Mouse (Mus musculus): ENCODE measurements around the gene Slc6a6. TPM values are rescaled to one million over a fixed set of nuclear protein-coding genes. Genes with fewer than 3 reads are reported as not detected.

Gene Slc6a6
- polyA plus RNA-seq, 1 experiment from 2014 or later = 47.7 TPM

- ATAC-seq (ENCODE audit: insufficient read depth, low FRiP score, low TSS enrichment) = no peak
These were observed 4.7 kb upstream of the Slc6a6 start for GRCm38 (mm10) chr6:91679095-91679577.

GRCm38 (mm10) chr6:91679716-91680115 lies 4.1 kb upstream of the Slc6a6 start:
- no peaks in the 10 kb centered on the region for H3K9me3 ChIP-seq (ENCODE audit: control insufficient read depth, low read length)
- WGBS = 74% methylated on average over 6 of the region's 6 CpGs
- no peak overlapping the region for H3K27ac ChIP-seq (ENCODE audit: low read depth, low read length)
- H3K4me3 ChIP-seq (ENCODE audit: low read depth, low read length) = no peak overlapping the region
- H3K27me3 ChIP-seq (ENCODE audit: control insufficient read depth, insufficient read depth, low read length) = no peaks in the 10 kb centered on the region
- H3K4me2 ChIP-seq (ENCODE audit: low read depth) = no peak overlapping the region
- DNase-seq (ENCODE audit: low spot score) (no peak), ATAC-seq (ENCODE audit: insufficient read depth, low FRiP score, low TSS enrichment) (no peak)
- peaks cover 11% of the 10 kb centered on the region for H3K4me1 ChIP-seq (ENCODE audit: control insufficient read depth, insufficient read depth, low read length)
- no peaks in the 10 kb centered on the region for H3K36me3 ChIP-seq (ENCODE audit: control insufficient read depth, insufficient read depth, low read length)
- H3K9ac ChIP-seq (ENCODE audit: low read length) = no peak overlapping the region

More at GRCm38 (mm10) chr6:91679095-91679577, 4.7 kb upstream of the Slc6a6 start:
- H3K4me3 ChIP-seq (ENCODE audit: low read depth, low read length) = no peak overlapping the region
- no peaks in the 10 kb centered on the region for H3K9me3 ChIP-seq (ENCODE audit: control insufficient read depth, low read length)
- no peaks in the 10 kb centered on the region for H3K27me3 ChIP-seq (ENCODE audit: control insufficient read depth, insufficient read depth, low read length)
- H3K36me3 ChIP-seq (ENCODE audit: control insufficient read depth, insufficient read depth, low read length) = no peaks in the 10 kb centered on the region
- DNase-seq (ENCODE audit: low spot score) = no peak
- H3K9ac ChIP-seq (ENCODE audit: low read length) = no peak overlapping the region
- H3K4me2 ChIP-seq (ENCODE audit: low read depth) = no peak overlapping the region
- 72% methylated on average over 10 of the region's 10 CpGs for WGBS
- H3K27ac ChIP-seq (ENCODE audit: low read depth, low read length) = no peak overlapping the region
- peaks cover 11% of the 10 kb centered on the region for H3K4me1 ChIP-seq (ENCODE audit: control insufficient read depth, insufficient read depth, low read length)

DNA sequence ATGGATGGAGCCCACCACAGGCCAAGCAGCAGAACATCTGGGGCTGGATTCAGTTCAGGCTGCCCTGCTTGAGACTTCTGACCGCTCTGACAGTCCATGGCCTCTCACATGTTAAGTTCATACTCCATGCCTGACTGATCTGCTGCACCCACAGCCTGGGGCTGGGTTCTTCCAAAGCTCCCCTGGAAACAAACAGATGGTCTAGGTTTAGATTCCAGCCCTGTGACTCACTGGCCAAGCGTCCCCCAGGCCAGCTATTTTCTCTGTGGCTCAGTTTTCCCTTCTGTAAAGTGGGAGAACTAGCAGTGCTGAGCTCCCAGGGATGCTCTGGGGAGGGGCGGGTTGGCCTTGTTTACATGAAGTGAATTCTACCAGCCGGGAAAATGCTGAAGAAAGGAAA lies 2.0 kb upstream of the Slc6a6 start:
- Histone ChIP-seq H3K27ac (ENCODE audit: low read depth, low read length) (no peak overlapping the region), H3K36me3 (ENCODE audit: control insufficient read depth, insufficient read depth, low read length) (no peaks in the 10 kb centered on the region), H3K4me3 (ENCODE audit: low read depth, low read length) (no peak overlapping the region), H3K9me3 (ENCODE audit: control insufficient read depth, low read length) (no peaks in the 10 kb centered on the region), H3K9ac (ENCODE audit: low read length) (no peak overlapping the region), H3K4me2 (ENCODE audit: low read depth) (no peak overlapping the region), H3K4me1 (ENCODE audit: control insufficient read depth, insufficient read depth, low read length) (peaks cover 28% of the 10 kb centered on the region), H3K27me3 (ENCODE audit: control insufficient read depth, insufficient read depth, low read length) (no peaks in the 10 kb centered on the region)
- no peak for DNase-seq (ENCODE audit: low spot score)
- WGBS = 78% methylated on average over 4 of the region's 4 CpGs
- ATAC-seq (ENCODE audit: insufficient read depth, low FRiP score, low TSS enrichment) = no peak

DNA sequence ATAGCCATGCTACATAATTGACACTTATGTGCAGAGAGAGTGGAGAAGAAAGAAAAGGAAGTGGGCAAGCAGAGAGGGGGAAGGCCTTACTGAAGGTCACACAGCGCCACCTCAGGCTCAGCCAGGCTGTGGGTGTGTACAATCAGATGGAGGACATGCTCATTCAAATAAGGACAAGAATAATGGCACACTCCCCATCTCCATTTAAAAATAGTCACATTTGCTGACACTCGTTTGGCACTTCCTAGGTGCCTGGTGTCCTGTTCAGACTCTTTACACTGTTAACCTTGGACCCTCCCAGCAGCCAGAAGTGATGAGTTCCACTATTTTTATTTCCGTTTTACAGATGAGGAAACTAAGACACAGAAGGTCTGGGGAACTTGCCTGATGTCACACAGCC lies 732 bp upstream of the Slc6a6 start:
- 48% methylated on average over 3 of the region's 3 CpGs for WGBS
- H3K27ac ChIP-seq (ENCODE audit: low read depth, low read length) = peak overlapping the region; percentile 91
- no peak overlapping the region for H3K4me3 ChIP-seq (ENCODE audit: low read depth, low read length)
- ATAC-seq (ENCODE audit: insufficient read depth, low FRiP score, low TSS enrichment) = 0 out of 2 replicates have a peak, but pooled peaks have one; percentile 13
- no peaks in the 10 kb centered on the region for H3K9me3 ChIP-seq (ENCODE audit: control insufficient read depth, low read length)
- H3K9ac ChIP-seq (ENCODE audit: low read length) = peak overlapping the region; percentile 95
- H3K36me3 ChIP-seq (ENCODE audit: control insufficient read depth, insufficient read depth, low read length) = no peaks in the 10 kb centered on the region
- peaks cover 30% of the 10 kb centered on the region for H3K4me1 ChIP-seq (ENCODE audit: control insufficient read depth, insufficient read depth, low read length)
- no peak overlapping the region; the same call in 1 of the 2 replicates for H3K4me2 ChIP-seq (ENCODE audit: low read depth)
- H3K27me3 ChIP-seq (ENCODE audit: control insufficient read depth, insufficient read depth, low read length) = no peaks in the 10 kb centered on the region
- no peak for DNase-seq (ENCODE audit: low spot score)

DNA sequence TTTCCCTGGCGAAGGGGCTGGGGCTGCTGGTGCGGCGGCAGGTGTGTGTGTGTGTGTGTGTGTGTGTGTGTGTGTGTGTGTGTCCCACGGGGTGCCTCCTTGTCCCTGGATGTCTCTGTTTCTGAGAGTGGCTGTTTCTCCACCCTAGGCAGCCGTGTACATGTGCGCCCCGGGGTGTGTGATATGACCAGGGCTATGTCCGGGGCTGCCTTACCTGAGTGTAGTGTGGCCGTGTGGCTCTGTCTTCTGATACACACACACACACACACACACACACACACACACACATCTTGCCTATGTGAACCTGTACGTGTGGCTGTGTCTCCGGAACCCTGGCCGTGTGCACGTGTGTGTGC lies 599 bp downstream of the Slc6a6 start:
- 4% methylated on average over 13 of the region's 13 CpGs for WGBS
- H3K4me3 ChIP-seq (ENCODE audit: low read depth, low read length) = peak overlapping the region; percentile 87
- H3K27ac ChIP-seq (ENCODE audit: low read depth, low read length) = peak overlapping the region; percentile 91
- peak overlapping the region; percentile 95 for H3K9ac ChIP-seq (ENCODE audit: low read length)
- peak; percentile 33 for DNase-seq (ENCODE audit: low spot score)
- no peaks in the 10 kb centered on the region for H3K36me3 ChIP-seq (ENCODE audit: control insufficient read depth, insufficient read depth, low read length)
- peak overlapping the region; percentile 56 for H3K4me2 ChIP-seq (ENCODE audit: low read depth)
- peak; percentile 41 for ATAC-seq (ENCODE audit: insufficient read depth, low FRiP score, low TSS enrichment)
- no peaks in the 10 kb centered on the region for H3K9me3 ChIP-seq (ENCODE audit: control insufficient read depth, low read length)
- H3K27me3 ChIP-seq (ENCODE audit: control insufficient read depth, insufficient read depth, low read length) = no peaks in the 10 kb centered on the region
- peaks cover 26% of the 10 kb centered on the region for H3K4me1 ChIP-seq (ENCODE audit: control insufficient read depth, insufficient read depth, low read length)

- Histone ChIP-seq H3K9me3 (ENCODE audit: control insufficient read depth, low read length) (no peaks in the 10 kb centered on the region), H3K36me3 (ENCODE audit: control insufficient read depth, insufficient read depth, low read length) (no peaks in the 10 kb centered on the region), H3K27me3 (ENCODE audit: control insufficient read depth, insufficient read depth, low read length) (no peaks in the 10 kb centered on the region), H3K27ac (ENCODE audit: low read depth, low read length) (peak overlapping the region; percentile 91; the same call in 1 of the 2 replicates), H3K9ac (ENCODE audit: low read length) (peak overlapping the region; percentile 95), H3K4me3 (ENCODE audit: low read depth, low read length) (peak overlapping the region; percentile 87), H3K4me2 (ENCODE audit: low read depth) (peak overlapping the region; percentile 56), H3K4me1 (ENCODE audit: control insufficient read depth, insufficient read depth, low read length) (peaks cover 26% of the 10 kb centered on the region)
- DNase-seq (ENCODE audit: low spot score) (peak; percentile 36), ATAC-seq (ENCODE audit: insufficient read depth, low FRiP score, low TSS enrichment) (no peak)
- WGBS = 12% methylated on average over 17 of the region's 17 CpGs
These were observed 1.1 kb downstream of the Slc6a6 start for GRCm38 (mm10) chr6:91684831-91685532.

GRCm38 (mm10) chr6:91685533-91685883 lies 1.7 kb downstream of the Slc6a6 start:
- H3K9me3 ChIP-seq (ENCODE audit: control insufficient read depth, low read length) = no peaks in the 10 kb centered on the region
- DNase-seq (ENCODE audit: low spot score) (no peak), ATAC-seq (ENCODE audit: insufficient read depth, low FRiP score, low TSS enrichment) (no peak)
- H3K4me3 ChIP-seq (ENCODE audit: low read depth, low read length) = peak overlapping the region; percentile 87
- peaks cover 26% of the 10 kb centered on the region for H3K4me1 ChIP-seq (ENCODE audit: control insufficient read depth, insufficient read depth, low read length)
- peak overlapping the region; percentile 56 for H3K4me2 ChIP-seq (ENCODE audit: low read depth)
- no peak overlapping the region for H3K9ac ChIP-seq (ENCODE audit: low read length)
- no peak overlapping the region for H3K27ac ChIP-seq (ENCODE audit: low read depth, low read length)
- H3K36me3 ChIP-seq (ENCODE audit: control insufficient read depth, insufficient read depth, low read length) = no peaks in the 10 kb centered on the region
- 17% methylated on average over 2 of the region's 2 CpGs for WGBS
- H3K27me3 ChIP-seq (ENCODE audit: control insufficient read depth, insufficient read depth, low read length) = no peaks in the 10 kb centered on the region

- H3K4me2 ChIP-seq (ENCODE audit: low read depth) = peak overlapping the region; percentile 56
- H3K4me3 ChIP-seq (ENCODE audit: low read depth, low read length) = peak overlapping the region; percentile 87; the same call in 1 of the 2 replicates
- H3K4me1 ChIP-seq (ENCODE audit: control insufficient read depth, insufficient read depth, low read length) = peaks cover 26% of the 10 kb centered on the region
- no peaks in the 10 kb centered on the region for H3K36me3 ChIP-seq (ENCODE audit: control insufficient read depth, insufficient read depth, low read length)
- H3K27ac ChIP-seq (ENCODE audit: low read depth, low read length) = no peak overlapping the region
- DNase-seq (ENCODE audit: low spot score) (no peak), ATAC-seq (ENCODE audit: insufficient read depth, low FRiP score, low TSS enrichment) (no peak)
- no peak overlapping the region for H3K9ac ChIP-seq (ENCODE audit: low read length)
- no peaks in the 10 kb centered on the region for H3K9me3 ChIP-seq (ENCODE audit: control insufficient read depth, low read length)
- no peaks in the 10 kb centered on the region for H3K27me3 ChIP-seq (ENCODE audit: control insufficient read depth, insufficient read depth, low read length)
- WGBS = 82% methylated on average over 7 of the region's 7 CpGs
These were observed 2.0 kb downstream of the Slc6a6 start for GRCm38 (mm10) chr6:91685896-91686295.

GRCm38 (mm10) chr6:91686597-91686996 lies 2.7 kb downstream of the Slc6a6 start:
- Histone ChIP-seq H3K36me3 (ENCODE audit: control insufficient read depth, insufficient read depth, low read length) (no peaks in the 10 kb centered on the region), H3K9ac (ENCODE audit: low read length) (no peak overlapping the region), H3K9me3 (ENCODE audit: control insufficient read depth, low read length) (no peaks in the 10 kb centered on the region), H3K4me2 (ENCODE audit: low read depth) (no peak overlapping the region), H3K4me1 (ENCODE audit: control insufficient read depth, insufficient read depth, low read length) (peaks cover 26% of the 10 kb centered on the region), H3K27me3 (ENCODE audit: control insufficient read depth, insufficient read depth, low read length) (no peaks in the 10 kb centered on the region), H3K27ac (ENCODE audit: low read depth, low read length) (no peak overlapping the region), H3K4me3 (ENCODE audit: low read depth, low read length) (no peak overlapping the region)
- DNase-seq (ENCODE audit: low spot score) (no peak), ATAC-seq (ENCODE audit: insufficient read depth, low FRiP score, low TSS enrichment) (no peak)
- 65% methylated on average over 4 of the region's 4 CpGs for WGBS

All from neural tube, embryonic 11.5 days (tissue).